15 mouse cellular contexts compared by ENCODE assay signal in genomic region chr15:26639726-26640125, GRCm38 (mm10).
DNase-seq lines count a peak whose midpoint lies in the region; ATAC-seq and TF ChIP-seq lines count a peak whose summit lies in the region.
"Had no signal": no experiment of that assay in that cellular context is flagged by ENCODE, and none has a peak within 500 bp of the region (broad histone marks: within the 10 kb centered on the region; RNA-seq: fewer than 3 reads in every experiment).

No protein-coding gene starts in this region.

- DNase-seq in adrenal gland, postnatal 14 days = peak; percentile 22
- no peak for DNase-seq in adrenal gland, adult 2 months
- peak; percentile 68 for DNase-seq in hindbrain, postnatal 0 days (ENCODE audit: low spot score)
- peak; percentile 38 for DNase-seq in lung, postnatal 0 days (ENCODE audit: low spot score)
- DNase-seq in lung, postnatal 14 days = no peak
- DNase-seq in retina, embryonic 14.5 days (ENCODE audit: low spot score) = peak; percentile 26
- no peak for DNase-seq in spleen, postnatal 10 days (ENCODE audit: low spot score in 2 of 2)
- DNase-seq: spleen, adult 18-20 months; thymus, postnatal 14 days had no signal

- no peaks in the 10 kb centered on the region for H3K27me3 ChIP-seq in hindbrain, postnatal 0 days (ENCODE audit: insufficient read depth, low read length)
- H3K27me3 ChIP-seq in hindbrain, embryonic 13.5 days = no peaks in the 10 kb centered on the region
- H3K27me3 ChIP-seq in lung, postnatal 0 days (replicated peaks; ENCODE audit: insufficient read depth, low read length) = no peaks in the 10 kb centered on the region
- H3K27me3 ChIP-seq: liver, embryonic 15.5 days had no signal

- no peak overlapping the region for H3K27ac ChIP-seq in hindbrain, postnatal 0 days
- H3K27ac ChIP-seq in hindbrain, embryonic 13.5 days = no peak overlapping the region
- no peak overlapping the region for H3K27ac ChIP-seq in lung, postnatal 0 days (ENCODE audit: low read length)
- H3K27ac ChIP-seq: heart, embryonic 10.5 days; liver, embryonic 15.5 days had no signal

- WGBS in hindbrain, postnatal 0 days = 65% methylated on average over 7 of the region's 7 CpGs
- WGBS in hindbrain, embryonic 13.5 days = 67% methylated on average over 7 of the region's 7 CpGs
- 63% methylated on average over 7 of the region's 7 CpGs for WGBS in lung, postnatal 0 days

- H3K4me3 ChIP-seq in hindbrain, postnatal 0 days (ENCODE audit: low read length) = no peak overlapping the region
- H3K4me3 ChIP-seq in hindbrain, embryonic 13.5 days = no peak overlapping the region
- H3K4me3 ChIP-seq in lung, postnatal 0 days (ENCODE audit: low read depth, low read length) = no peak overlapping the region
- H3K4me3 ChIP-seq: heart, embryonic 10.5 days; liver, embryonic 15.5 days had no signal

- H3K4me2 ChIP-seq in hindbrain, postnatal 0 days (ENCODE audit: low read depth, low read length) = no peak overlapping the region
- no peak overlapping the region for H3K4me2 ChIP-seq in hindbrain, embryonic 13.5 days
- no peak overlapping the region for H3K4me2 ChIP-seq in lung, postnatal 0 days (replicated peaks; ENCODE audit: low read depth, low read length)
- H3K4me2 ChIP-seq: liver, embryonic 15.5 days had no signal

- H3K9ac ChIP-seq in hindbrain, postnatal 0 days (replicated peaks; ENCODE audit: low read length) = no peak overlapping the region
- H3K9ac ChIP-seq in hindbrain, embryonic 13.5 days = no peak overlapping the region
- no peak overlapping the region for H3K9ac ChIP-seq in lung, postnatal 0 days (replicated peaks; ENCODE audit: low read depth)
- H3K9ac ChIP-seq: liver, embryonic 15.5 days had no signal

- no peaks in the 10 kb centered on the region for H3K9me3 ChIP-seq in hindbrain, postnatal 0 days (ENCODE audit: low read length)
- no peaks in the 10 kb centered on the region for H3K9me3 ChIP-seq in hindbrain, embryonic 13.5 days
- no peaks in the 10 kb centered on the region for H3K9me3 ChIP-seq in lung, postnatal 0 days (ENCODE audit: low read length)
- H3K9me3 ChIP-seq: heart, embryonic 10.5 days; liver, embryonic 15.5 days had no signal

- TF ChIP-seq CTCF in hindbrain, postnatal 0 days (IDR thresholded peaks at IDR 0.05; ENCODE audit: low read depth) = peak; percentile 66
- peak; percentile 62 for TF ChIP-seq CTCF in lung, postnatal 0 days (IDR thresholded peaks at IDR 0.05)

- ATAC-seq in hindbrain, postnatal 0 days = no peak
- ATAC-seq in hindbrain, embryonic 13.5 days (ENCODE audit: low FRiP score) = no peak
- ATAC-seq in lung, postnatal 0 days = no peak
- ATAC-seq: forebrain, embryonic 16.5 days; inflammation-experienced regulatory T-cells, adult 6 months; midbrain, embryonic 16.5 days had no signal

- no peaks in the 10 kb centered on the region for H3K36me3 ChIP-seq in hindbrain, postnatal 0 days (ENCODE audit: insufficient read depth, low read length)
- no peaks in the 10 kb centered on the region for H3K36me3 ChIP-seq in hindbrain, embryonic 13.5 days
- no peaks in the 10 kb centered on the region for H3K36me3 ChIP-seq in lung, postnatal 0 days (ENCODE audit: insufficient read depth, low read length)
- H3K36me3 ChIP-seq: heart, embryonic 10.5 days; liver, embryonic 15.5 days had no signal

- no peak for TF ChIP-seq EP300 in lung, postnatal 0 days (IDR thresholded peaks at IDR 0.05)

- no peaks in the 10 kb centered on the region for H3K4me1 ChIP-seq in hindbrain, postnatal 0 days (ENCODE audit: insufficient read depth, low read length)
- no peaks in the 10 kb centered on the region for H3K4me1 ChIP-seq in hindbrain, embryonic 13.5 days (replicated peaks)
- no peaks in the 10 kb centered on the region for H3K4me1 ChIP-seq in lung, postnatal 0 days (ENCODE audit: insufficient read depth, low read depth, low read length)
- H3K4me1 ChIP-seq: heart, embryonic 10.5 days; liver, embryonic 15.5 days had no signal

Comparison
In these comparisons a context has a peak if more than half of its experiments do, and no peak if none do; other contexts are left out.
1. DNase-seq: peak in adrenal gland, postnatal 14 days (single experiment), hindbrain, postnatal 0 days (single experiment), lung, postnatal 0 days (single experiment) and retina, embryonic 14.5 days (single experiment); none in adrenal gland, adult 2 months (single experiment), lung, postnatal 14 days (single experiment) and spleen, postnatal 10 days (0 of 2).